Mouse (Mus musculus) heart, embryonic 13.5 days (tissue): ENCODE measurements around the gene Dhrs7. TPM values are rescaled to one million over a fixed set of nuclear protein-coding genes. Genes with fewer than 3 reads are reported as not detected.

ENCODE experiments used
- polyA plus RNA-seq: library from polyadenylated mRNA; unstranded; fragments of >200 nt; fragmentation: Nextera tagmentation; extraction: Ambion mirVana; gene quantifications from 2 replicates; pipeline ENCODE4 v1.2.1, GENCODE M21; 2015

Dhrs7 gene
- polyA plus RNA-seq, 1 experiment from 2014 or later: 53.1 TPM

Other genes with a start within 250 kb of the Dhrs7 start
- 0.79 and 1.0 TPM in 2 replicates for gene Lrrc9, start 223.0 kb downstream of the Dhrs7 start, polyA plus RNA-seq
- gene Pcnx4, start 128.5 kb downstream of the Dhrs7 start, polyA plus RNA-seq: 6.2 and 6.9 TPM in 2 replicates
- gene Gm4756, start 15.2 kb downstream of the Dhrs7 start, polyA plus RNA-seq: not detected in 2 replicates
- 35.9 and 43.5 TPM in 2 replicates for gene Ppm1a, start 92.5 kb upstream of the Dhrs7 start, polyA plus RNA-seq